Mouse (Mus musculus): ENCODE measurements around the gene Fgl2.
A peak's percentile ranks its signal among the peaks of the same experiment; 100 is the strongest.
"Not testable (repeated sequence)": the region's sequence is repeated elsewhere in the genome, so short reads cannot be mapped to it uniquely, and the experiment has no call there.

Fgl2 gene

GRCm38 (mm10) chr5:21372493-21373179, at the start of gene Fgl2:
Fgl2 (plus strand) TSS chr5:21372642.
- peak; percentile 7 to 13 for DNase-seq

- DNase-seq, result peak; percentile 35 to 79
Observed at GRCm38 (mm10) chr5:21326494-21326893, 45.9 kb upstream of the Fgl2 start.

- DNase-seq, result no peak
Observed at GRCm38 (mm10) chr5:21328560-21328959, 43.9 kb upstream of the Fgl2 start.

GRCm38 (mm10) chr5:21329672-21330665, 42.5 kb upstream of the Fgl2 start:
- DNase-seq, result no peak

DNA sequence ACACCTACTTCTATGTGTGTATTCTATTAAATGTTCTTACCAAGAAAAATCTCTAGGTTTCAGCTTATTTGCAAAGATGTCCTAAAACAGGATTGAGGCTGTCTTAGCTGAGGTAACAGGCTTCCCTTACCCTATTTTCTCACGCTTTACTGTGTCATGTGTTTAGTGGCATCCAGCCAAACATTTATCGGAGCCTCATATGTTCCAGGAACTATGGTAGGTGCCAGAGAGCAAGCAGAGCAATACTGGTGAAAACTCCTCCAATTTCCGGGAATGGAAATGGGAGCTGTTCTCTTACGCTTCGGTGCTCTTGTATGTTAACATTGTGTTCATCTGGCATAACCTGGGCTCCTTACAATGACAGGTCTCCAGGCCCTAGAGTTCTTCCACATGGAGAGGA, 40.8 kb upstream of the Fgl2 start:
- peak in 1 of 2 experiments; percentile 7 for DNase-seq

DNA sequence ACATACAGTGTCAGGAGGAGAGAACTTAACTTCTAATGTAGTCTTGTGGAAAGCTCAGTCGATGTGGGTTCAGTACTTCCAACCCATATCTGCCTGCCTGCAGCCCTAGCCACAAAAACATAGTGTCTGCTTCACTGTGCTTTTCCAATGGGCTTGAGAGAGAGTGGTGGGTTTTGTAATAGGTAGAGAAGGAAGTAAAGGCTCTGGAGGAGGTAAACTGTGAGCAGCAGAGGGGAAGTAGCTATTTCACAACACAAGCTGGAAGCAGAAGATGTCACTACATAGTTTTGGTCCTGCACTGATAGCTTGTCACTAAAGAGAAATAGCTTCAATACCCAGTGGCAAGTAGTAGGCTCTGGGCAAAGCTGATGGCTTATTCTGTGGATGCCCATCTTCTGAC, 40.3 kb upstream of the Fgl2 start:
- no peak for DNase-seq

- DNase-seq, result not testable (repeated sequence)
Observed at GRCm38 (mm10) chr5:21342265-21342664, 30.2 kb upstream of the Fgl2 start.

- no peak for DNase-seq
Observed at GRCm38 (mm10) chr5:21348366-21348765, 24.1 kb upstream of the Fgl2 start.

DNA sequence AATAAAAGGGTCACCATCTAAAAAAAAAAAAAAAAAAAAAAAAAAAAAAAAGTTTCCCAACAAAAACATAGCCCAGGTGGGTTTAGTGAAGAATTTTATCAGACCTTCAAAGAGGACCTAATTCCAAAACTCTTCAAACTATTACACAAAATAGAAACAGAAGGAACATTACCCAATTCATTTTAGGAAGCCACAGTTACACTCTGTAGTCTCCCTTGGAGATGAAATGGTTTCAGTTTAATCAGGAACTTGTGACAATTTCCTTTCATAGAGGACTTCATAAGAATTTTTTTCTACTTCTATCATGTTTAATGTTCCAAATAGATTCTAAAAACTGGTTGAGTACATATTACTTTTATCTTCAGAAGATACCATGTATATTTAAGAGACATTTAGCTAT, 20.8 kb upstream of the Fgl2 start:
- no peak for DNase-seq

GRCm38 (mm10) chr5:21358648-21359047, 13.8 kb upstream of the Fgl2 start:
- DNase-seq, result no peak

- no peak for DNase-seq
Observed at GRCm38 (mm10) chr5:21363343-21363742, 9.1 kb upstream of the Fgl2 start.

- DNase-seq, result no peak
Observed at GRCm38 (mm10) chr5:21366338-21367053, 5.9 kb upstream of the Fgl2 start.

DNA sequence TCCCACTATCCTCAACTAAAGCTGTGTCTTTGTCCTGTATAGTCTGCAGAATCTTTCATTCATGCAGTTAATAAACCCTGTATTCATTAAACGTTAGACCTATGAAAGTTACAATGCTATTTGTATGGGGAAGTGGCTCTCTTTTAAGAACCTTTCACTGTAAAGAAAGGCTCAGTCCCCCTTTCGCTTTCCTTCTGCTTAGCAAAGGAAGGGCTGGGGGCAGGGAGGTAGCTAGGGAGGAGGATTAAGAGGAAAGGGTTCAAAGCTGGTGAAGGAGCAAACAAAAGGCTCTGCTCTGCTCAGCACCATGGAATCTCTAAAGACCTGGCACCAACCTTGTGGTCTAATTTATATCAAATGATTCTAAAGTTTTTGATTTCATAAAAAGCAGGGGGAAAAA, 4.9 kb upstream of the Fgl2 start:
- DNase-seq, result no peak

DNA sequence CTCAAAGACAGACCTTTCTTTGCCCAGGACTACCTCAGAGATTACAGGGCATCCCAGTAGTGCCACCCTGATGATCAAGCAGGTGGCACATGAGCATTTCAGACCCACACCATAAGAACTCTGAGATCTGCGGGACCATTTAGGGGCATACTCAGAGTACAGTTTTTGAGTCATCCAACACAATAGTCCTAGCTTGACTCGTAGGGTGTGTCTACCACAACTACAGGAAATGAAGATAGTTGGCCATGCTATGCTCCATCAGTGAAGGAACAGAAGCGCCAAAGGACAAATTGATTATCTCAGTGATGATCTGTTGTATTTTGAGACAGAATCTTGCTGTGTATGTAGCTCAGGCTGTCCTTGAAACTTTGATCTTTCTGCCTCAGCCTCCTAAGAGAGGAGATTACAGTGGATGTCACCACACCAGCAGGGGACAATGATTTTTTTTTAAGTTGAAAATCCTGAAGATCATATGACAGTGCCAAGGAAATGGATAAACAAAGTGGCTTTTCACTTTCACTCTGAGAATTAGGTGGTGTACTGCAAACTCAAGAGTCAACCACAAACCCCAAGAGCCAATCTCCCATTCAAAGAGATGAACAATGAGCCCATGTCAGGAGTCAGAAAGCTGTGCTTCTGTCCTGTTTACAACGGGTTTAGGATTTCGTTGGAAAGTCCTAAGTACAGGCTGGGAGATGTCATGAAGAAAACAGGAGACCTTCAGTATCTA, 2.1 kb upstream of the Fgl2 start:
- no peak for DNase-seq

DNA sequence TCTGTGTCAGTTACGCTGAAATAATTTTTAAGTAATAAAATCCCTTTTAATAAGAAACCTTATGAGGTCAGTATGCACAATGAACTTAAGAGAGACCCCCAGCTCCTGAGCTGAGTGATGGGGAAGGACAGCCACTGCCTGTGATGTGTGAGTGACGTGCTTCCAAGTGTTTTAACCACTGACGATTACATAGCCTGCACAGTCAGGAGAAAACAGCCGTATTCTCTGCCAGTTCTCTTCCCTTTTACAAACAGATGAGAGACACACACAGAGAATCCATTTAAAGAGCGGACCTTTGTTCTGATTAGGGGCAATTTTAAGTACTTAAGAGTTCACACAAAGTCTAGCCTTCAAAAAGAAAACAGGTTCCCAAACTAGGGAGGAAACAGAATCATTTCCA, 522 bp upstream of the Fgl2 start:
- DNase-seq, result no peak

GRCm38 (mm10) chr5:21373180-21373518, 707 bp downstream of the Fgl2 start:
- no peak for DNase-seq

- DNase-seq, result no peak
Observed at GRCm38 (mm10) chr5:21376935-21377334, 4.5 kb downstream of the Fgl2 start.

DNA sequence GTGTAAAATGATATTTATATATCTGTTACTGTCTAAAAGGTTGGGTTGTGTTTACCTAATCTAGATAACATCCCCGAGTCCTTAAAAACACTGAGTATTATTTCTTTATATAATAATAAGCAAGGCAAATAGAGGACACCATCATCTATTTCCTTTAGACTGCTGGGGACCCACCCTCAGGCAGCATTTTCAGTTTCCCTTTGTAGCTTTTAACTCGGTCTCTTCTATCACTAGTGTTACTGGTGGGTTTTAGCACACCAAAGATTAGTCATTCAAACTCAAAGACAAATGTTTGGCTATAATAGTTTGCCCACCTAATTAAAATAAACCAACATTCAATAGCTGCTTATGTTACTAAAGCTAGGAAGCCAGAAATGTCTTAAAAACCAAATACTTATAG, 6.0 kb downstream of the Fgl2 start:
- no peak for DNase-seq

- no peak for DNase-seq
Observed at GRCm38 (mm10) chr5:21381986-21382385, 9.5 kb downstream of the Fgl2 start.

DNA sequence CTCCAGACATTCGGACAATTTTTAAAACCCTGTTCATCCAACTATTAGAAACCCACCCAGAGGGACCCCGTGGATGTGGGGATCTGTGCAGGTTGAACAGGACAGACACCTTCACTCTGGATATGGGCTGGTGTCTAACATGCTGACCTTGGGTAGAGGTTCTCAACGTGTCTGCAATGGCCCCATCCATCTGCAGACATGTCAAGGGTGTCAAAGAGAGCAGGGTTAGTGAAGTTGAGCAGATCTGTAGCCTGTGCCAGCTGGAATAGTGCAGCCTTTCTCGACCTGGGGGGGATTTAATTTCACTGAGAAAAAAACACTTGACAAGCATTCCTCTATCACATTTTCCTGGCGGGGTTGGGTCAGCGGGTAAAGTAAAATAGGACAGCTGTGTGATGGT, 10.2 kb downstream of the Fgl2 start:
- DNase-seq, result no peak

DNA sequence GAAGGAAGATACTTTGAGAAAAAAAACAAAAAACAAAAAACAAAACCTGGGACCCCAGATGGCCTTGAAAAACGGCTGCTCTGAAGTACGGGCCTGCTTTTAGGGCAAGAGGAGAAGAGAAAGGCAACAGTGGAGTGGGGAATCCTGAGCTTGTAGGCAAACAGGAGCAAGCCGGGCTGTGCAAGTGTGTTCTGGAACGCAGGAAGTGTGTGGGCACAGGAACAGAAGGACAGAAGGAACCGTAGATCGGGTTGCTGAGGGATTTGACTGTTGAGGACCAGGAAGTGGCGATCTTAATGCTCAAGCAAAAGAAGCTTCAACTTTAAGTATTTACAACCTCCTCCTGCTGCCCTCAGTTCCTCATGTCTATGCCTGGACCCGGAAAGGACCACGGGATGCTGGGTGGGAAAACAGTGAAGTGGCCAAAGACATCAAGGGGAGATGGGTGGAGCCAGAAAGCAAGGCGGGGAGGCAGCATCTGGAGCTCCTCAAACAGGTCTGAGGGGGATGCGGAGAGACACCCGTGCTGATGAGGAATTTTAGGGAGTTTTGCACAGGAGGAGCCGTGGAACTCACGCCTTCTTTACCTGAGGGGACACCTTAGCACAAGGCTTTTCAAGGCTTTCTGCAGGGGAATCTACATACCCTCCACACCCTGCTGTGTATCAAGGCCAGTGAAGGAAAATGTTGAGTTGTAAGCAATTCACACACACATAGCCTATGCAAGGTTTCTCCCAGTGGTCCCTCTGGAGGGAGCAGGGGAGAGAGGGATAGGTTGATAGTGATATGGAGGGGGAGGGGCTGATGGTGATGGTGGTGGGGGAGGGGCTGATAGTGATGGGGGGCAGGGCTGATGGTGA, 11.2 kb downstream of the Fgl2 start:
- DNase-seq, result no peak
